Mouse (Mus musculus) macrophage (primary cell): Measurements from ENCODE around the gene Card11. TPM values are rescaled to one million over a fixed set of nuclear protein-coding genes. Genes with fewer than 3 reads are reported as not detected.

Experiments
- H3K27ac ChIP-seq: fragments of 350-480 bp; formaldehyde crosslinking; 2 replicates; pipeline ENCODE4 v1.9.0; 2021
- H3K36me3 ChIP-seq: fragments of 350-480 bp; formaldehyde crosslinking; 2 replicates; pipeline ENCODE4 v1.9.0; 2021; ENCODE audit errors: inconsistent target
- H3K4me3 ChIP-seq: fragments of 350-480 bp; formaldehyde crosslinking; 2 replicates; pipeline ENCODE4 v1.9.0; 2021; ENCODE audit errors: inconsistent target
- H3K79me2 ChIP-seq: fragments of 350-480 bp; formaldehyde crosslinking; 2 replicates; pipeline ENCODE4 v1.9.0; 2021; ENCODE audit errors: inconsistent target
- WGBS: methylation state at CpG from one replicate; pipeline ENCODE4 v1.1.7; 2026; ENCODE audit warnings: inconsistent platforms; ENCODE audit not compliant: missing documents; 5-methylcytosine and 5-hydroxymethylcytosine counted together
- polyA plus RNA-seq: library from polyadenylated mRNA; stranded (reverse); fragments of 250-400 nt; gene quantifications from 3 replicates; pipeline ENCODE4 v1.2.4, GENCODE M21; 2018; ENCODE audit warnings: inconsistent platforms

Card11 gene
- polyA plus RNA-seq, 1 experiment from 2014 or later: 25.4 TPM

- Histone ChIP-seq H3K27ac (no peak overlapping the region), H3K79me2 (no peaks in the 10 kb centered on the region), H3K4me3 (no peak overlapping the region), H3K36me3 (no peaks in the 10 kb centered on the region)
- 82% methylated on average over 6 of the region's 6 CpGs for WGBS
Observed at GRCm38 (mm10) chr5:140959160-140959559, 41.2 kb downstream of the Card11 start.

DNA sequence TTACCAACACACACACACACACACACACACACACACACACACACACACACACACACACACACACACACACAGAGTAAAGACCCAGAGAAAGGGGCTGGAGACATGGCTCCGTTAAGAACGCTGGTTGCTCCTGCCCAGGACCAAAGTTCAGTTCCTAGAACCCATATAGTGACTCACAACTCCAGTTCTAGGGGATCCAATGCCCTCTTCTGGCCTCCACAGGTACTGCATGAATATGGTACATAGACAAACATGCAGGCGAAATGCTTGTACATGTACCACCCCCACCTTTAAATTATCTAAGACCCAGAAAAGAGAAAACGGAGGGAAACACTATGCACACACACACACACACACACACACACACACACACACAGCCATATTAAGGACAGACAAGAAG, 43.3 kb downstream of the Card11 start:
- WGBS: 89% methylated on average over 4 of the region's 4 CpGs
- no peaks in the 10 kb centered on the region for H3K79me2 ChIP-seq
- H3K36me3 ChIP-seq: no peaks in the 10 kb centered on the region
- no peak overlapping the region for H3K4me3 ChIP-seq
- no peak overlapping the region for H3K27ac ChIP-seq

DNA sequence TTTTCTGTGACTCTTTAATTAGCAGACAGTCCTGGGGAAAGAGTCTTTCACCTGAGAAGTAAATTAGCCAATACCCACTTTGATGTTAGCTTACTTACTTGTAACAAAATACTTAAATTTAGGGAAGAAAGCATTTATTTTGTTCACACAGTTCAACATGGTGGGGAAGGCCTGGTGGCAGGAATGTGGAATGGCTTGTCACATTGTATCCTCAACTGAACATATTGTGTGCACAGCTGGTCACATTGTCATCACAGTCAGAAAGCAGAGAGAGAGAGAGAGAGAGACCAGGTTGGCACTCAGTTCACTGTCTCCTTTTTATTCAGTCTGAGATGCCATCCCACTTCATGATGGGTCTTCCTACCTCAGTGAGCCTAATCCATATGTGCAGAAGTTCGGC, 44.7 kb downstream of the Card11 start:
- H3K27ac ChIP-seq: no peak overlapping the region
- 92% methylated on average over 1 of the region's 1 CpGs for WGBS
- no peak overlapping the region for H3K4me3 ChIP-seq
- H3K36me3 ChIP-seq: no peaks in the 10 kb centered on the region
- no peaks in the 10 kb centered on the region for H3K79me2 ChIP-seq

DNA sequence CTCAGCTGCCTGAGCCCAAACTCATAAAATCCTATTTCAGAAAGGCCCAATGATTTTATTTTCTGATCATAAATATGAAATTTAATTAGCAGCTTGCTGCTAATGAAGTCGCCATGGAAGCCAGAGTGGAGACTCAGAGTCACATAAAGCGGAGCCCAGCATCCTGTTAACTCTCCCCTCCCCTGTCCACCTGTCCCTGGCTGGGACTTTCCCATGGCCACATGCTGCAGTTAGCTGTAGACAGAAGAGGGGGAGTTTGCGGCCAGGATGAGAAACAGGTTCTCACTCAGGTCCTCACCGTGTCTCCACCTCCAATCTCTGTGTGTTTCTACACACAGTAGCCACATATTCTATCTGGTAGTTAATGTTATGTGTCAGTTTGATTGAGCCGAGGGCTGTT, 48.6 kb downstream of the Card11 start:
- WGBS: 94% methylated on average over 5 of the region's 5 CpGs
- H3K27ac ChIP-seq: no peak overlapping the region
- no peaks in the 10 kb centered on the region for H3K36me3 ChIP-seq
- no peak overlapping the region for H3K4me3 ChIP-seq
- H3K79me2 ChIP-seq: no peaks in the 10 kb centered on the region

GRCm38 (mm10) chr5:140948009-140948408, 52.4 kb downstream of the Card11 start:
- Histone ChIP-seq H3K36me3 (no peaks in the 10 kb centered on the region), H3K27ac (no peak overlapping the region), H3K79me2 (no peaks in the 10 kb centered on the region), H3K4me3 (no peak overlapping the region)
- 10% methylated on average over 9 of the region's 10 CpGs for WGBS

- 56% methylated on average over 6 of the region's 6 CpGs for WGBS
- no peak overlapping the region for H3K27ac ChIP-seq
Observed at GRCm38 (mm10) chr5:140946034-140946433, 54.3 kb downstream of the Card11 start.

DNA sequence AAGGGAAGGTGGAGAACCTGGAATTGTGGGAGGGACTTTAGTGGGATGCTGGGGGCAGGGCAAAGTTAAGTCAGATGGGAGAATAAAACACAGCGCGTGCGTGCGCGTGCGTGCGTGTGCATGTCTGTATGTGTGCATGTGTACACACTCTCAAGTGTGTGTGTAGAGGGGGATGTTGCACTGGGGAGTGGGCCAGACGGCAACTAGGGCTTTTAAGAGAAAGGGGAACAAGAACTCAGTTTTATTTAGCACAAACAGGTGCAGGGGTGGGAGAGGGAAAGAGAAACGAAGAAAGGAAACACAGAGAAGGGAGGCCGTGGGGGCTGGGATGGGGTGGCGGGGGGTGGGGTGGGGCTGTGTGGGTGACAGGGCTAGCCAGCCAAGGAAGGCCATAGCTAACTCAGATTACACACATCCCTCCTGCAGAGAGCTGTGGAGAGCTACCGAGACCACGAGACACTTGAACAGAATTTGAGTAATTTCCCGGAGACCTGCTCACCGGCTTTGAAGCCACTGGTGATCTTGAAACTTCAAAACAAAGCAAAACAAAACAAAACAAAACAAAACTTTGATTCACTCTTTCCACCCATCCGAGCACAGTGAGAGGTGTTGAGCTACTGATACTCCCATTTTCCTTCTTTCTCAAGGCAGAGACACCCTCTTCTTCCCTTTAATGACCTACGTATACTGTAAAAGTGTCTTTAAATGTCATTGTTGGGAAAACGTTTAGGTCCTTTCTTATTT, 55.8 kb downstream of the Card11 start:
- 35% methylated on average over 18 of the region's 18 CpGs for WGBS
- no peak overlapping the region for H3K27ac ChIP-seq
- no peaks in the 10 kb centered on the region for H3K79me2 ChIP-seq
- no peak overlapping the region for H3K4me3 ChIP-seq
- no peaks in the 10 kb centered on the region for H3K36me3 ChIP-seq

More at GRCm38 (mm10) chr5:140946034-140946433, 54.3 kb downstream of the Card11 start:
- no peaks in the 10 kb centered on the region for H3K36me3 ChIP-seq
- no peak overlapping the region for H3K4me3 ChIP-seq
- no peaks in the 10 kb centered on the region for H3K79me2 ChIP-seq

- Histone ChIP-seq H3K27ac (no peak overlapping the region), H3K79me2 (no peaks in the 10 kb centered on the region), H3K4me3 (no peak overlapping the region), H3K36me3 (no peaks in the 10 kb centered on the region)
- WGBS: 95% methylated on average over 14 of the region's 14 CpGs
Observed at GRCm38 (mm10) chr5:140940923-140941491, 59.4 kb downstream of the Card11 start.

- no peaks in the 10 kb centered on the region for H3K36me3 ChIP-seq
- H3K79me2 ChIP-seq: no peaks in the 10 kb centered on the region
- H3K4me3 ChIP-seq: no peak overlapping the region
- WGBS: 83% methylated on average over 5 of the region's 5 CpGs
- no peak overlapping the region for H3K27ac ChIP-seq
Observed at GRCm38 (mm10) chr5:140940257-140940922, 60.0 kb downstream of the Card11 start.

DNA sequence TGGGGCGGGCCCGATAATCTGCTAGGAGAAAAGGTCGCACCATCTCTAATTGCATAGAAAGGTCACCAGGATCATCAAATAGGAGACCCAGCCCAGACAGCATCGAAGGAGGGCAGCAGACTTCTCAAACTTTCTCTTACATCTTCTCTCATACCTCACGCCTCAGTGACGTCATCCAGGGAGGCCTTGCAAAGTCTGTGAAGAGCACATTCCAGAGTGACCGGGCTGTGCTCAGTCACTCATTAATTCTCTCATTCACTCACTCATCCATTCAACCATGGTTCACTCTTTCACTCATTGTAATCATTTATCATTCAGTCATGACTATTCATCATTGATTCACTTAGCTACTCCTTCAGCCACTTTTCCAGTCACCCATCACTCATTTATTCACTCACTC, 63.6 kb downstream of the Card11 start:
- Histone ChIP-seq H3K4me3 (no peak overlapping the region), H3K27ac (no peak overlapping the region), H3K36me3 (no peaks in the 10 kb centered on the region), H3K79me2 (no peaks in the 10 kb centered on the region)
- 95% methylated on average over 7 of the region's 7 CpGs for WGBS

- WGBS: 77% methylated on average over 3 of the region's 3 CpGs
- Histone ChIP-seq H3K27ac (no peak overlapping the region), H3K79me2 (no peaks in the 10 kb centered on the region), H3K4me3 (no peak overlapping the region), H3K36me3 (no peaks in the 10 kb centered on the region)
Observed at GRCm38 (mm10) chr5:140935848-140936247, 64.5 kb downstream of the Card11 start.

GRCm38 (mm10) chr5:140934639-140935315, 65.6 kb downstream of the Card11 start:
- no peak overlapping the region for H3K27ac ChIP-seq
- no peaks in the 10 kb centered on the region for H3K79me2 ChIP-seq
- H3K36me3 ChIP-seq: no peaks in the 10 kb centered on the region
- WGBS: 88% methylated on average over 9 of the region's 9 CpGs
- no peak overlapping the region for H3K4me3 ChIP-seq

- H3K27ac ChIP-seq: no peak overlapping the region
- 58% methylated on average over 5 of the region's 5 CpGs for WGBS
- H3K4me3 ChIP-seq: no peak overlapping the region
- no peaks in the 10 kb centered on the region for H3K36me3 ChIP-seq
- no peaks in the 10 kb centered on the region for H3K79me2 ChIP-seq
Observed at GRCm38 (mm10) chr5:140931523-140932229, 68.7 kb downstream of the Card11 start.

- WGBS: 94% methylated on average over 1 of the region's 1 CpGs
- Histone ChIP-seq H3K27ac (no peak overlapping the region), H3K36me3 (no peaks in the 10 kb centered on the region), H3K4me3 (no peak overlapping the region), H3K79me2 (no peaks in the 10 kb centered on the region)
Observed at GRCm38 (mm10) chr5:140918519-140918918, 81.9 kb downstream of the Card11 start.
